Mouse (Mus musculus) myocyte (in vitro differentiated cells): Measurements from ENCODE around the gene Olfr1258. TPM values are rescaled to one million over a fixed set of nuclear protein-coding genes. Genes with fewer than 3 reads are reported as not detected.
"Not testable (repeated sequence)": the region's sequence is repeated elsewhere in the genome, so short reads cannot be mapped to it uniquely, and the experiment has no call there.

Source experiments
- H3K27me3 ChIP-seq: one replicate; pipeline ENCODE4 v1.6.1; 2011; ENCODE audit not compliant: control insufficient read depth, insufficient read depth, insufficient read length
- H3K36me3 ChIP-seq: one replicate; pipeline ENCODE4 v1.6.1; 2011; ENCODE audit not compliant: control insufficient read depth, insufficient read depth
- H3K4me2 ChIP-seq: one replicate; pipeline ENCODE4 v1.6.1; 2011; ENCODE audit warnings: low read depth, control low read depth
- H3K4me3 ChIP-seq: one replicate; pipeline ENCODE4 v1.5.1; 2011; ENCODE audit warnings: mild to moderate bottlenecking, control low read depth, moderate library complexity
- H3K79me2 ChIP-seq: one replicate; pipeline ENCODE4 v1.6.1; 2011; ENCODE audit not compliant: control insufficient read depth, insufficient read depth
- H3ac ChIP-seq: one replicate; pipeline ENCODE4 v1.6.1; 2011; ENCODE audit not compliant: control insufficient read depth, insufficient read length
- CEBPB ChIP-seq: IDR thresholded peaks from 2 replicates; pipeline ENCODE4 v1.6.1; 2011; ENCODE audit warnings: mild to moderate bottlenecking, moderate library complexity; ENCODE audit not compliant: poor library complexity, insufficient read depth, severe bottlenecking
- E2F4 ChIP-seq: IDR thresholded peaks from one replicate; pipeline ENCODE4 v1.6.1; 2011; ENCODE audit warnings: mild to moderate bottlenecking, control low read depth, moderate library complexity; ENCODE audit not compliant: insufficient read depth
- MAX ChIP-seq: IDR thresholded peaks from one replicate; pipeline ENCODE4 v1.6.1; 2011; ENCODE audit warnings: low read depth, mild to moderate bottlenecking, control low read depth
- MYOD1 ChIP-seq, 3 experiments: IDR thresholded peaks; one replicate each; pipeline ENCODE4 v1.6.1; 2011; ENCODE audit warnings: control low read depth in 2 of 3, low read depth in 2 of 3, mild to moderate bottlenecking in 2 of 3, moderate library complexity in 1 of 3; ENCODE audit not compliant: insufficient read length in 2 of 3, control insufficient read depth in 1 of 3
- MYOG ChIP-seq, 3 experiments: IDR thresholded peaks; one replicate each; pipeline ENCODE4 v1.6.1; 2011; ENCODE audit warnings: control low read depth in 2 of 3, low read depth in 2 of 3, mild to moderate bottlenecking in 2 of 3; ENCODE audit not compliant: insufficient read length in 2 of 3, control insufficient read depth in 1 of 3, insufficient read depth in 1 of 3
- POLR2A ChIP-seq: IDR thresholded peaks from one replicate; pipeline ENCODE4 v1.6.1; 2011; ENCODE audit warnings: low read depth, mild to moderate bottlenecking, control low read depth, moderate library complexity; ENCODE audit not compliant: insufficient read length
- POLR2AphosphoS2 ChIP-seq: IDR thresholded peaks from one replicate; pipeline ENCODE4 v1.6.1; 2011; ENCODE audit warnings: low read depth, control low read depth; ENCODE audit not compliant: insufficient read length
- REST ChIP-seq: IDR thresholded peaks from one replicate; pipeline ENCODE4 v1.6.1; 2011; ENCODE audit warnings: mild to moderate bottlenecking, control low read depth, moderate library complexity; ENCODE audit not compliant: insufficient read depth, insufficient read length
- SRF ChIP-seq: IDR thresholded peaks from one replicate; pipeline ENCODE4 v1.6.1; 2011; ENCODE audit warnings: low read depth; ENCODE audit not compliant: control insufficient read depth, insufficient read length
- TCF12 ChIP-seq: IDR thresholded peaks from one replicate; pipeline ENCODE4 v1.6.1; 2011; ENCODE audit warnings: mild to moderate bottlenecking, control low read depth; ENCODE audit not compliant: poor library complexity, insufficient read depth, severe bottlenecking
- TCF3 ChIP-seq: IDR thresholded peaks from one replicate; pipeline ENCODE4 v1.6.1; 2011; ENCODE audit warnings: low read depth, control low read depth; ENCODE audit not compliant: insufficient read length
- USF1 ChIP-seq: IDR thresholded peaks from one replicate; pipeline ENCODE4 v1.6.1; 2011; ENCODE audit warnings: low read depth, mild to moderate bottlenecking, control low read depth, moderate library complexity
- polyA plus RNA-seq: library from polyadenylated mRNA; unstranded; fragments of >200 nt; fragmentation: generic; extraction: Trizol; gene quantifications from one replicate; pipeline ENCODE4 v1.2.1, GENCODE M21; 2012; ENCODE audit warnings: missing spikeins

Olfr1258 gene
- polyA plus RNA-seq: 0.17 TPM

- no peak within 1 kb of the TSS for H3ac ChIP-seq
- no peaks in the 10 kb centered on the region for H3K36me3 ChIP-seq
- H3K79me2 ChIP-seq: no peaks in the 10 kb centered on the region
- no peak within 1 kb of the TSS for H3K4me2 ChIP-seq
- no peaks in the 10 kb centered on the region for H3K27me3 ChIP-seq
- TF ChIP-seq MYOD1 (IDR thresholded peaks at IDR 0.05; ENCODE audit: control insufficient read depth in 1 of 3, insufficient read length in 2 of 3, low read depth in 2 of 3): no peak
- TF ChIP-seq POLR2A: no peak
- no peak for TF ChIP-seq CEBPB
- no peak for TF ChIP-seq TCF12
- no peak for TF ChIP-seq MAX
- no peak for TF ChIP-seq E2F4
- TF ChIP-seq REST: no peak
- TF ChIP-seq TCF3: no peak
- no peak for TF ChIP-seq POLR2AphosphoS2
- TF ChIP-seq USF1: no peak
- TF ChIP-seq MYOG (IDR thresholded peaks at IDR 0.05; ENCODE audit: control insufficient read depth in 1 of 3, insufficient read depth in 1 of 3, insufficient read length in 2 of 3, low read depth in 2 of 3): no peak
- TF ChIP-seq SRF: no peak
- no peak within 1 kb of the TSS for H3K4me3 ChIP-seq
Observed at GRCm38 (mm10) chr2:89927009-89927408, at the start of gene Olfr1258. Olfr1258 (plus strand) TSS chr2:89927309.

GRCm38 (mm10) chr2:89878137-89878536 is 49.0 kb upstream of the Olfr1258 start, which contains the start of gene Olfr1257:
Olfr1257 (plus strand) TSS chr2:89878437.
- TF ChIP-seq MYOG (IDR thresholded peaks at IDR 0.05; ENCODE audit: control insufficient read depth in 1 of 3, insufficient read depth in 1 of 3, insufficient read length in 2 of 3, low read depth in 2 of 3) (no peak), SRF (no peak), REST (no peak), E2F4 (no peak), TCF12 (no peak), POLR2A (no peak), POLR2AphosphoS2 (no peak), MYOD1 (IDR thresholded peaks at IDR 0.05; ENCODE audit: control insufficient read depth in 1 of 3, insufficient read length in 2 of 3, low read depth in 2 of 3) (no peak), TCF3 (no peak), MAX (no peak), USF1 (no peak), CEBPB (no peak)
- no peak within 1 kb of the TSS for H3K4me2 ChIP-seq
- no peaks in the 10 kb centered on the region for H3K79me2 ChIP-seq
- no peak within 1 kb of the TSS for H3K4me3 ChIP-seq
- no peak within 1 kb of the TSS for H3ac ChIP-seq
- H3K27me3 ChIP-seq: no peaks in the 10 kb centered on the region
- no peaks in the 10 kb centered on the region for H3K36me3 ChIP-seq

GRCm38 (mm10) chr2:89912616-89913015 is 14.5 kb upstream of the Olfr1258 start:
- not testable (repeated sequence) for H3K27me3 ChIP-seq, H3K4me3 ChIP-seq, H3K4me2 ChIP-seq, H3K79me2 ChIP-seq, H3K36me3 ChIP-seq, H3ac ChIP-seq

- TF ChIP-seq TCF12 (no peak), MAX (no peak), E2F4 (no peak), SRF (no peak), MYOD1 (IDR thresholded peaks at IDR 0.05; ENCODE audit: control insufficient read depth in 1 of 3, insufficient read length in 2 of 3, low read depth in 2 of 3) (no peak), POLR2AphosphoS2 (no peak), MYOG (IDR thresholded peaks at IDR 0.05; ENCODE audit: control insufficient read depth in 1 of 3, insufficient read depth in 1 of 3, insufficient read length in 2 of 3, low read depth in 2 of 3) (no peak), TCF3 (no peak), USF1 (no peak), REST (no peak), CEBPB (no peak), POLR2A (no peak)
- Histone ChIP-seq H3K79me2 (no peaks in the 10 kb centered on the region), H3K36me3 (no peaks in the 10 kb centered on the region), H3ac (no peak within 1 kb of the TSS), H3K27me3 (no peaks in the 10 kb centered on the region), H3K4me2 (peak within 1 kb of the TSS; percentile 42), H3K4me3 (no peak within 1 kb of the TSS)
Observed at GRCm38 (mm10) chr2:89948564-89948963, 21.5 kb downstream of the Olfr1258 start, which contains the start of gene Olfr1259. Olfr1259 (minus strand) TSS chr2:89948664.

GRCm38 (mm10) chr2:89974184-89974583 is 47.1 kb downstream of the Olfr1258 start, which contains the start of gene Olfr1260:
Olfr1260 (plus strand) TSS chr2:89974340.
- no peaks in the 10 kb centered on the region for H3K27me3 ChIP-seq
- no peak for TF ChIP-seq TCF3
- TF ChIP-seq USF1: no peak
- no peak for TF ChIP-seq POLR2A
- no peak within 1 kb of the TSS for H3K4me3 ChIP-seq
- no peak within 1 kb of the TSS for H3K4me2 ChIP-seq
- H3K36me3 ChIP-seq: no peaks in the 10 kb centered on the region
- no peak within 1 kb of the TSS for H3ac ChIP-seq
- no peaks in the 10 kb centered on the region for H3K79me2 ChIP-seq
